Mouse (Mus musculus): ENCODE measurements around the gene Aldh3b3. TPM values are rescaled to one million over a fixed set of nuclear protein-coding genes. Genes with fewer than 3 reads are reported as not detected.
A peak's percentile ranks its signal among the peaks of the same experiment; 100 is the strongest.

The Aldh3b3 gene
- polyA plus RNA-seq, 1 experiment from 2014 or later = not detected

GRCm38 (mm10) chr19:4000949-4001525, 42.6 kb downstream of the Aldh3b3 start:
- 14% methylated on average over 17 of the region's 17 CpGs for WGBS
- H3K9ac ChIP-seq (replicated peaks; ENCODE audit: low read depth, low read length) = peak overlapping the region; percentile 90
- H3K36me3 ChIP-seq (ENCODE audit: control insufficient read depth, insufficient read depth, low read length) = peaks cover under 1% of the 10 kb centered on the region; the same call in 1 of the 2 replicates
- peak overlapping the region; percentile 95 for H3K27ac ChIP-seq (ENCODE audit: low read depth, low read length)
- no peaks in the 10 kb centered on the region for H3K27me3 ChIP-seq (ENCODE audit: control insufficient read depth, insufficient read depth, low read length)
- H3K4me3 ChIP-seq (ENCODE audit: low read depth, low read length) = peak overlapping the region; percentile 69
- peak; percentile 9; the same call in 1 of the 2 replicates for ATAC-seq (ENCODE audit: low read depth)
- H3K4me1 ChIP-seq (ENCODE audit: control insufficient read depth, insufficient read depth, low read length) = peaks cover 7% of the 10 kb centered on the region
- peak overlapping the region; percentile 85 for H3K4me2 ChIP-seq (ENCODE audit: low read depth, low read length)
- no peaks in the 10 kb centered on the region for H3K9me3 ChIP-seq (ENCODE audit: control insufficient read depth, low read length)

DNA sequence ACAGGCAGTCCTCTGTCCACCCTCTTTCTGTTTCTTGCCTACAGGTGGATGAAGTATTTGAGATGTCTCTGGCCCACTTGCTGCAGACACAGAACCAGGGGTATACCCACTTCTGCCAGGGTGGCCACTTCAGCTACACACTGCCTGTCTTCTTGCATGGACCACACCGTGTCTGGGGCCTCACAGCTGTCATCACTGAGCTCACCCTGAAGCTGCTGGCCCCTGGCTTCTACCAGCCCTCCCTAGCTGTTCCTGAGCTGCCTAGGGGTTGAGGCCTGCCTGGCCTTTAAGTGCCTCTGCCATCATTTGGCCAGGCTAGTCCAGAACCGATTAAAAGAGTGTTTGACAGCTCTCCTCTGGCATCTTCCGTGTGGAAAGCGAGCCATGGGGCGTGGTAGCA, 43.3 kb downstream of the Aldh3b3 start:
- H3K4me2 ChIP-seq (ENCODE audit: low read depth, low read length) = peak overlapping the region; percentile 85; the same call in 1 of the 2 replicates
- peaks cover 7% of the 10 kb centered on the region for H3K4me1 ChIP-seq (ENCODE audit: control insufficient read depth, insufficient read depth, low read length)
- no peak for ATAC-seq (ENCODE audit: low read depth)
- 88% methylated on average over 5 of the region's 5 CpGs for WGBS
- no peaks in the 10 kb centered on the region for H3K9me3 ChIP-seq (ENCODE audit: control insufficient read depth, low read length)
- 0 out of 2 replicates have a peak overlapping the region, but pooled peaks have one; percentile 95 for H3K27ac ChIP-seq (ENCODE audit: low read depth, low read length)
- H3K9ac ChIP-seq (replicated peaks; ENCODE audit: low read depth, low read length) = no peak overlapping the region
- no peak overlapping the region for H3K4me3 ChIP-seq (ENCODE audit: low read depth, low read length)
- H3K36me3 ChIP-seq (ENCODE audit: control insufficient read depth, insufficient read depth, low read length) = peaks cover 7% of the 10 kb centered on the region
- H3K27me3 ChIP-seq (ENCODE audit: control insufficient read depth, insufficient read depth, low read length) = no peaks in the 10 kb centered on the region

- H3K27me3 ChIP-seq (ENCODE audit: control insufficient read depth, insufficient read depth, low read length) = no peaks in the 10 kb centered on the region
- WGBS = 91% methylated on average over 1 of the region's 1 CpGs
- no peak within 1 kb of the TSS for H3K9ac ChIP-seq (replicated peaks; ENCODE audit: low read depth, low read length)
- no peaks in the 10 kb centered on the region for H3K9me3 ChIP-seq (ENCODE audit: control insufficient read depth, low read length)
- no peak within 1 kb of the TSS for H3K27ac ChIP-seq (ENCODE audit: low read depth, low read length)
- no peak within 1 kb of the TSS for H3K4me3 ChIP-seq (ENCODE audit: low read depth, low read length)
- peaks cover 17% of the 10 kb centered on the region for H3K36me3 ChIP-seq (ENCODE audit: control insufficient read depth, insufficient read depth, low read length)
- H3K4me2 ChIP-seq (ENCODE audit: low read depth, low read length) = no peak within 1 kb of the TSS
- H3K4me1 ChIP-seq (ENCODE audit: control insufficient read depth, insufficient read depth, low read length) = peaks cover 7% of the 10 kb centered on the region
- no peak for ATAC-seq (ENCODE audit: low read depth)
Observed at GRCm38 (mm10) chr19:4003112-4003511, 44.7 kb downstream of the Aldh3b3 start, which contains the start of gene Doc2g. Gene Doc2g (plus strand): TSS chr19:4003313.

DNA sequence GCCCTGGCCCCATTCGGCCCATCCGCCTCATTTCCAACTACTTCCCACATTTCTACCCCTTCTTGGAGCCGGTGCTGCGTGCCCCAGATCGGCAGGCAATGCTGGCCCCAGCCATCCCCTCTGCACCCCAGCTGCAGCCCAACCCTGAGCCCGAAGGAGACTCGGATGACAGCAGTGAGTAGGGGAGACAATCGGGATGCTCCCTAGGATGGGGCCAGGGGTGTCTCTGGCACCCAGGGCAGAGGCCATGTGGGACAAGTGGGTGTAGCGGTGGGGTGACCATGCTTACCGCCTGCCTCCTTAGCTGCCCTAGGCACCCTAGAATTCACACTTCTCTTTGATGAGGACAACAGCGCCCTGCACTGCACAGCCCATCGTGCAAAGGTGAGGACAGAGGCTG, 45.2 kb downstream of the Aldh3b3 start:
- no peaks in the 10 kb centered on the region for H3K9me3 ChIP-seq (ENCODE audit: control insufficient read depth, low read length)
- no peak overlapping the region for H3K4me2 ChIP-seq (ENCODE audit: low read depth, low read length)
- H3K27me3 ChIP-seq (ENCODE audit: control insufficient read depth, insufficient read depth, low read length) = no peaks in the 10 kb centered on the region
- H3K4me1 ChIP-seq (ENCODE audit: control insufficient read depth, insufficient read depth, low read length) = peaks cover 7% of the 10 kb centered on the region
- H3K27ac ChIP-seq (ENCODE audit: low read depth, low read length) = no peak overlapping the region
- 83% methylated on average over 12 of the region's 12 CpGs for WGBS
- no peak for ATAC-seq (ENCODE audit: low read depth)
- H3K4me3 ChIP-seq (ENCODE audit: low read depth, low read length) = no peak overlapping the region
- H3K36me3 ChIP-seq (ENCODE audit: control insufficient read depth, insufficient read depth, low read length) = peaks cover 19% of the 10 kb centered on the region
- no peak overlapping the region for H3K9ac ChIP-seq (replicated peaks; ENCODE audit: low read depth, low read length)

DNA sequence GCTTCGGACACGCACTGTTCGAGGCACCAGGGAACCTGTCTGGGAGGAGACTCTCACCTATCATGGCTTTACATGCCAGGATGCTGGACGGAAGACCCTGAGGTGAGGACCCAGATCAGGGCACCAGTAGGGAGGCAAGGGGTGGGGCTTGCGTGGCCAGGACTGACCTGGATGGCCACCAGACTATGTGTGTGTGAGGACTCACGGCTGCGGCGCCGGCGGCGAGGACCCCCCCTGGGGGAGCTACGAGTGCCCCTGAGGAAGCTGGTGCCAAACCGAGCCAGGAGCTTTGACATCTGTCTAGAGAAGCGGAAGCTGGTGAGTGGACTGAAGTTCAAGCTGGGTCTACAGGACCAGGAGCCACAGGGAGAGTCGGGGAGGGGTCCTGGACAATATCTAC, 45.9 kb downstream of the Aldh3b3 start:
- Histone ChIP-seq H3K9ac (replicated peaks; ENCODE audit: low read depth, low read length) (no peak overlapping the region), H3K4me3 (ENCODE audit: low read depth, low read length) (no peak overlapping the region), H3K36me3 (ENCODE audit: control insufficient read depth, insufficient read depth, low read length) (peaks cover 25% of the 10 kb centered on the region), H3K27ac (ENCODE audit: low read depth, low read length) (no peak overlapping the region), H3K4me1 (ENCODE audit: control insufficient read depth, insufficient read depth, low read length) (peaks cover 7% of the 10 kb centered on the region), H3K27me3 (ENCODE audit: control insufficient read depth, insufficient read depth, low read length) (no peaks in the 10 kb centered on the region), H3K9me3 (ENCODE audit: control insufficient read depth, low read length) (no peaks in the 10 kb centered on the region), H3K4me2 (ENCODE audit: low read depth, low read length) (no peak overlapping the region)
- 84% methylated on average over 15 of the region's 15 CpGs for WGBS
- no peak for ATAC-seq (ENCODE audit: low read depth)

DNA sequence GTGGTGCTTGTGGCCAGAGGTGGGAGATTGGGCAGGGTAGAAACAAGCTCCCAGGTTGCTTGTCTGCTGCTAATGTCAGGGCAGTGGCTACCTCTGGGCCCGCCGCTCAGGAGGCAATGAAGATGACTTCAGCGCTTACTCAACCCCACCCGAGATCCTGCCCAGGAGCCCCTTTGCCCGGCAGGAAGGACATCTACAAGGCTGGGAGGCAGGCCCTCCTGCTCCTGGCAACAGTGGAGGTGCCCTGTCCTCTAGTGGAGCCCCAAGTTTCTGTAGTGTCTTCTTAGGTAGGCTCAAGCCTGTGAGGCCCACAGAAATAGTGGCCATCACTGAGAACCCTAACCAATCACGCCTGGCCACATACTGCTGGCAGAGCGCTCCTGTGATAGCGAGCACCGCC, 46.6 kb downstream of the Aldh3b3 start:
- no peak overlapping the region for H3K27ac ChIP-seq (ENCODE audit: low read depth, low read length)
- H3K36me3 ChIP-seq (ENCODE audit: control insufficient read depth, insufficient read depth, low read length) = peaks cover 31% of the 10 kb centered on the region
- H3K9me3 ChIP-seq (ENCODE audit: control insufficient read depth, low read length) = no peaks in the 10 kb centered on the region
- H3K4me3 ChIP-seq (ENCODE audit: low read depth, low read length) = no peak overlapping the region
- ATAC-seq (ENCODE audit: low read depth) = no peak
- H3K9ac ChIP-seq (replicated peaks; ENCODE audit: low read depth, low read length) = no peak overlapping the region
- no peak overlapping the region for H3K4me2 ChIP-seq (ENCODE audit: low read depth, low read length)
- peaks cover 7% of the 10 kb centered on the region for H3K4me1 ChIP-seq (ENCODE audit: control insufficient read depth, insufficient read depth, low read length)
- WGBS = 92% methylated on average over 9 of the region's 9 CpGs
- H3K27me3 ChIP-seq (ENCODE audit: control insufficient read depth, insufficient read depth, low read length) = no peaks in the 10 kb centered on the region

GRCm38 (mm10) chr19:4005971-4006370, 47.5 kb downstream of the Aldh3b3 start:
- H3K36me3 ChIP-seq (ENCODE audit: control insufficient read depth, insufficient read depth, low read length) = peaks cover 35% of the 10 kb centered on the region
- no peak overlapping the region for H3K4me2 ChIP-seq (ENCODE audit: low read depth, low read length)
- no peak overlapping the region for H3K27ac ChIP-seq (ENCODE audit: low read depth, low read length)
- H3K9ac ChIP-seq (replicated peaks; ENCODE audit: low read depth, low read length) = no peak overlapping the region; the same call in 1 of the 2 replicates
- H3K4me1 ChIP-seq (ENCODE audit: control insufficient read depth, insufficient read depth, low read length) = peaks cover 7% of the 10 kb centered on the region
- no peaks in the 10 kb centered on the region for H3K27me3 ChIP-seq (ENCODE audit: control insufficient read depth, insufficient read depth, low read length)
- ATAC-seq (ENCODE audit: low read depth) = no peak
- no peak overlapping the region for H3K4me3 ChIP-seq (ENCODE audit: low read depth, low read length)
- WGBS = 95% methylated on average over 8 of the region's 8 CpGs
- H3K9me3 ChIP-seq (ENCODE audit: control insufficient read depth, low read length) = no peaks in the 10 kb centered on the region

- H3K4me2 ChIP-seq (ENCODE audit: low read depth, low read length) = no peak overlapping the region
- no peaks in the 10 kb centered on the region for H3K27me3 ChIP-seq (ENCODE audit: control insufficient read depth, insufficient read depth, low read length)
- 94% methylated on average over 5 of the region's 5 CpGs for WGBS
- no peak for ATAC-seq (ENCODE audit: low read depth)
- no peaks in the 10 kb centered on the region for H3K9me3 ChIP-seq (ENCODE audit: control insufficient read depth, low read length)
- H3K9ac ChIP-seq (replicated peaks; ENCODE audit: low read depth, low read length) = no peak overlapping the region
- H3K27ac ChIP-seq (ENCODE audit: low read depth, low read length) = no peak overlapping the region
- no peak overlapping the region for H3K4me3 ChIP-seq (ENCODE audit: low read depth, low read length)
- peaks cover 34% of the 10 kb centered on the region for H3K36me3 ChIP-seq (ENCODE audit: control insufficient read depth, insufficient read depth, low read length)
- peaks cover 11% of the 10 kb centered on the region for H3K4me1 ChIP-seq (ENCODE audit: control insufficient read depth, insufficient read depth, low read length)
Observed at GRCm38 (mm10) chr19:4011086-4011485, 52.6 kb downstream of the Aldh3b3 start.

GRCm38 (mm10) chr19:4012432-4013022, 54.1 kb downstream of the Aldh3b3 start, which contains the start of gene Ndufv1:
Gene Ndufv1 (minus strand): TSS chr19:4012806.
- 0% methylated on average over 45 of the region's 45 CpGs for WGBS
- peak; percentile 99 for ATAC-seq (ENCODE audit: low read depth)
- peak within 1 kb of the TSS; percentile 59 for H3K9ac ChIP-seq (replicated peaks; ENCODE audit: low read depth, low read length)
- no peaks in the 10 kb centered on the region for H3K9me3 ChIP-seq (ENCODE audit: control insufficient read depth, low read length)
- peak within 1 kb of the TSS; percentile 73 for H3K27ac ChIP-seq (ENCODE audit: low read depth, low read length)
- H3K36me3 ChIP-seq (ENCODE audit: control insufficient read depth, insufficient read depth, low read length) = peaks cover 21% of the 10 kb centered on the region
- no peaks in the 10 kb centered on the region for H3K27me3 ChIP-seq (ENCODE audit: control insufficient read depth, insufficient read depth, low read length)
- H3K4me3 ChIP-seq (ENCODE audit: low read depth, low read length) = peak within 1 kb of the TSS; percentile 69
- peaks cover 11% of the 10 kb centered on the region for H3K4me1 ChIP-seq (ENCODE audit: control insufficient read depth, insufficient read depth, low read length)
- peak within 1 kb of the TSS; percentile 51 for H3K4me2 ChIP-seq (ENCODE audit: low read depth, low read length)

Measured in neural tube, embryonic 14.5 days (tissue).